Mouse (Mus musculus) hindbrain, embryonic 11.5 days (tissue): ENCODE data around the gene Gm3336. TPM values are rescaled to one million over a fixed set of nuclear protein-coding genes. Genes with fewer than 3 reads are reported as not detected.

ENCODE experiments used
- ATAC-seq: fragments of 200-750 bp; cut with Nextera tagmentation; 2 replicates; pipeline ENCODE4 v1.8.0; 2017; ENCODE audit warnings: mild to moderate bottlenecking, moderate TSS enrichment, moderate library complexity; ENCODE audit not compliant: low FRiP score
- DNase-seq: peaks from one replicate; pipeline ENCODE4 v3.0.0-alpha.2; 2015; ENCODE audit warnings: low spot score
- H3K27ac ChIP-seq: fragments of 300-500 bp; sonication (generic); 2 replicates; pipeline ENCODE4 v1.5.1; 2014; ENCODE audit warnings: mild to moderate bottlenecking, low read depth, low read length
- H3K27me3 ChIP-seq: fragments of 300-500 bp; sonication (generic); 2 replicates; pipeline ENCODE4 v1.6.1; 2014; ENCODE audit warnings: mild to moderate bottlenecking, low read length, moderate library complexity, mixed read lengths; ENCODE audit not compliant: control insufficient read depth, insufficient read depth
- H3K36me3 ChIP-seq: fragments of 300-500 bp; sonication (generic); 2 replicates; pipeline ENCODE4 v1.6.1; 2014; ENCODE audit warnings: mild to moderate bottlenecking, low read length, moderate library complexity, mixed read lengths; ENCODE audit not compliant: control insufficient read depth, insufficient read depth
- H3K4me1 ChIP-seq: fragments of 300-500 bp; sonication (generic); replicated peaks from 2 replicates; pipeline ENCODE4 v1.6.1; 2014; ENCODE audit warnings: low read length, mixed read lengths; ENCODE audit not compliant: control insufficient read depth, insufficient read depth
- H3K4me2 ChIP-seq: fragments of 300-500 bp; sonication (generic); replicated peaks from 2 replicates; pipeline ENCODE4 v1.6.1; 2014; ENCODE audit warnings: mild to moderate bottlenecking, low read depth, low read length
- H3K4me3 ChIP-seq: fragments of 300-500 bp; sonication (generic); 2 replicates; pipeline ENCODE4 v1.5.1; 2014; ENCODE audit warnings: low read depth, low read length
- H3K9ac ChIP-seq: fragments of 300-500 bp; sonication (generic); 2 replicates; pipeline ENCODE4 v1.6.1; 2014; ENCODE audit warnings: low read depth, low read length
- H3K9me3 ChIP-seq: fragments of 300-500 bp; sonication (generic); 2 replicates; pipeline ENCODE4 v1.6.1; 2016; ENCODE audit warnings: low read length; ENCODE audit not compliant: control insufficient read depth
- WGBS: fragments of 180-500 bp; shearing (Covaris S2); extraction: QIAGEN DNeasy Blood & Tissue Kit; methylation state at CpG from one replicate; pipeline ENCODE4 v1.1.7; 2014; 5-methylcytosine and 5-hydroxymethylcytosine counted together
- polyA plus RNA-seq: library from polyadenylated mRNA; unstranded; fragments of >200 nt; fragmentation: Nextera tagmentation; extraction: Ambion mirVana; gene quantifications from 2 replicates; pipeline ENCODE4 v1.2.1, GENCODE M21; 2014

Gene Gm3336
- polyA plus RNA-seq, 1 experiment from 2014 or later: not detected

DNA sequence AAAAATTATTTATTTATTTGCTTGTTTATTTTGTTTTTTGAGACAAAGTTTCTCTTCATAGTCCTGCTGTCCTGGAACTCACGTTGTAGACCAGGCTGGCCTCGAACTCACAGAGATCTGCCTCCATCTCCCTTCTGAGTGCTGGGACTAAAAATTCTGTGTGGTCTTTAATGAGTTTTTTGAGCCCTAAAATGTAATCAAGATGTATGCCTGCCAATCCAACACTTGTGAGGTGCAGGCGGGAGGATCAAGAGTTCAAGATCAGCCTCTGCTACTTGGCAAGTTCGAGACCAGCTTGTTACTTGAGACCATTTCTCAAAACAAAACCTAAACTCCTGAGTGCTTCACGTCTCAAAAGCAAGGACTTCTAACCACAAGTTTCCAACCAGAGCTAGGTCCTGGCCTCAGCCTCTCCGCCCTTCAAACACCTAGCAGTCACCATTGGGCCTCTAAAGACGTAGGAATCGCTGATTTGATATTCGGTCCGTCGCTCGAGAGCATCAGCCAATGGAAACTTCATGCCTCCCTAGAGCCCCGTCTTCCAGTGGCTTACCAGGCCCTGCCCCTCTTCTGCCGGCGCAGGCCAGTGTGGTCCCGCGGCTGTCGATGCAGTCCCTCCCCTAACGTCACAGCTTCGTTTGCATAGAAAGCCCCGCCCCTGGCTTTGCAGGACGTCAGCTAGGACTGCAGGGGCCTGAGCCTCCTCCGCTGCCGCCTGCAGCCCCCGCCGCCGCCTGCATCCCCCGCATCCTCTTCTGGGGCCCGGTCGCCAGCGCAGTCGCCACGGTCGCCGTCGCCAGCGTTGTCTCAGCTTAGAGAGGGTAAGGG, 35.9 kb downstream of the Gm3336 start, which contains the start of gene Rab3a:
Gene Rab3a, plus strand, starts transcription at position 637 of the 828 bp plus-strand sequence.
- ATAC-seq: peak; percentile 98
- no peaks in the 10 kb centered on the region; the same call in 1 of the 2 replicates for H3K4me1 ChIP-seq
- peak within 1 kb of the TSS; percentile 60 for H3K4me3 ChIP-seq
- no peaks in the 10 kb centered on the region for H3K9me3 ChIP-seq
- H3K4me2 ChIP-seq: peak within 1 kb of the TSS; percentile 62
- H3K27ac ChIP-seq: peak within 1 kb of the TSS; percentile 65; the same call in 1 of the 2 replicates
- no peaks in the 10 kb centered on the region for H3K27me3 ChIP-seq
- peak; percentile 98 for DNase-seq
- H3K36me3 ChIP-seq: no peaks in the 10 kb centered on the region
- WGBS: 9% methylated on average over 37 of the region's 37 CpGs
- H3K9ac ChIP-seq: peak within 1 kb of the TSS; percentile 66

GRCm38 (mm10) chr8:70754871-70755660, 36.7 kb downstream of the Gm3336 start:
- DNase-seq: peak; percentile 64
- Histone ChIP-seq H3K36me3 (no peaks in the 10 kb centered on the region), H3K9ac (peak overlapping the region; percentile 66), H3K27ac (peak overlapping the region; percentile 65; the same call in 1 of the 2 replicates), H3K9me3 (no peaks in the 10 kb centered on the region), H3K27me3 (no peaks in the 10 kb centered on the region), H3K4me2 (peak overlapping the region; percentile 62), H3K4me3 (peak overlapping the region; percentile 60), H3K4me1 (no peaks in the 10 kb centered on the region; the same call in none of the 2 replicates)
- peak; percentile 25 for ATAC-seq
- WGBS: 18% methylated on average over 49 of the region's 50 CpGs

- H3K27ac ChIP-seq: no peak overlapping the region
- peak overlapping the region; percentile 60 for H3K4me3 ChIP-seq
- H3K9ac ChIP-seq: 0 out of 2 replicates have a peak overlapping the region, but pooled peaks have one; percentile 66
- no peaks in the 10 kb centered on the region for H3K27me3 ChIP-seq
- no peaks in the 10 kb centered on the region for H3K36me3 ChIP-seq
- 89% methylated on average over 24 of the region's 24 CpGs for WGBS
- H3K9me3 ChIP-seq: no peaks in the 10 kb centered on the region
- peaks cover 2% of the 10 kb centered on the region for H3K4me1 ChIP-seq
- H3K4me2 ChIP-seq: peak overlapping the region; percentile 62
- no peak for ATAC-seq
- no peak for DNase-seq
Measured at GRCm38 (mm10) chr8:70755661-70756475, 37.5 kb downstream of the Gm3336 start.

DNA sequence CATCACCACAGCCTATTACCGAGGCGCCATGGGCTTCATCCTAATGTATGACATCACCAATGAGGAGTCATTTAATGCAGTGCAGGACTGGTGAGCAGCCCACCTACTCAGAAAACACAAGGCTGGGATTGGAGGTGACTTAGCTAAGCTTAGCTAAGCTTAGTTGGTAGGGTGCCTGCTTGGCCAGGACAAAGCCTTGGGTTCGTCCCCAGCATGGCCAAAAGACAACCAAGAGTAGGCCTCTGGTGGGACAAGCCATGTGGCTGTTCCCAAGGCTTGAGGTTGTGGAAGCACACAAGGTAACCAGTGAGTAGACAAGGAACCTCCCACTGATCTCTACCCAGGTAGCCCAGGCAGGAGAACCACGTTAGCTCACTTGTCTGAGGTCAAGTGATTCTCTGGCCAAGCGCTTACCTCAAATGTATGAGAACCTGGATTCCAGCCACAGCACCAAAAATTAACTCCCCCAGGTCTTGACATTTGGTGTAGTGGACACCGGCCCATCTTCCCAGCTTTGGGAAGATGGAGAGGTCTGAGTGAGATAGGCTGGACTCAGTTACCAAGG, 38.2 kb downstream of the Gm3336 start:
- ATAC-seq: no peak
- H3K4me3 ChIP-seq: no peak overlapping the region
- 90% methylated on average over 6 of the region's 6 CpGs for WGBS
- no peak for DNase-seq
- H3K4me1 ChIP-seq: peaks cover 2% of the 10 kb centered on the region
- H3K9me3 ChIP-seq: no peaks in the 10 kb centered on the region
- H3K4me2 ChIP-seq: no peak overlapping the region
- H3K27me3 ChIP-seq: no peaks in the 10 kb centered on the region
- H3K27ac ChIP-seq: no peak overlapping the region
- no peak overlapping the region for H3K9ac ChIP-seq
- H3K36me3 ChIP-seq: no peaks in the 10 kb centered on the region

GRCm38 (mm10) chr8:70757523-70758307, 39.4 kb downstream of the Gm3336 start:
- Histone ChIP-seq H3K27me3 (no peaks in the 10 kb centered on the region), H3K4me2 (no peak overlapping the region), H3K9me3 (no peaks in the 10 kb centered on the region), H3K4me3 (no peak overlapping the region), H3K4me1 (peaks cover 2% of the 10 kb centered on the region), H3K9ac (no peak overlapping the region), H3K36me3 (no peaks in the 10 kb centered on the region), H3K27ac (no peak overlapping the region)
- no peak for DNase-seq
- ATAC-seq: no peak
- 69% methylated on average over 22 of the region's 22 CpGs for WGBS

DNA sequence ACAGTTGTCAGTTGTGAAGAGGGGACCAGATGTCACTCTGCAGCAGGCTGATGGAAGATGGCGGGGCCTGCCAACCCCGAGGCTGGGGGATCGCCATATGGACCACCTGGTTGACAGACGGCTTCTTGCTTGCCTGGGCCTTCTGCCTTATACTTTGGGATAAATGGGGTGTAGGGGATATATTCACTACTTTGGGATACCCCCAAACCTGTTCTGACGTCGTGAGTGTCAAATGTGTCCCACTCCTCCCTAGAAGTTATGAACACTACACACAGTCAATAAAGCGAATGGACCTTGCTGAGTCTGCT, 39.9 kb downstream of the Gm3336 start:
- Histone ChIP-seq H3K4me2 (no peak overlapping the region), H3K27me3 (no peaks in the 10 kb centered on the region), H3K9ac (no peak overlapping the region), H3K9me3 (no peaks in the 10 kb centered on the region), H3K27ac (no peak overlapping the region), H3K4me1 (peaks cover 2% of the 10 kb centered on the region), H3K36me3 (no peaks in the 10 kb centered on the region), H3K4me3 (no peak overlapping the region)
- DNase-seq (no peak), ATAC-seq (no peak)
- 74% methylated on average over 7 of the region's 7 CpGs for WGBS

GRCm38 (mm10) chr8:70758616-70759561, 40.5 kb downstream of the Gm3336 start:
- 68% methylated on average over 19 of the region's 19 CpGs for WGBS
- no peaks in the 10 kb centered on the region for H3K27me3 ChIP-seq
- no peak overlapping the region for H3K4me2 ChIP-seq
- no peak overlapping the region for H3K9ac ChIP-seq
- H3K27ac ChIP-seq: no peak overlapping the region
- H3K4me1 ChIP-seq: peaks cover 2% of the 10 kb centered on the region
- DNase-seq (no peak), ATAC-seq (no peak)
- no peak overlapping the region for H3K4me3 ChIP-seq
- H3K36me3 ChIP-seq: no peaks in the 10 kb centered on the region
- H3K9me3 ChIP-seq: no peaks in the 10 kb centered on the region
